Mouse (Mus musculus) testis, adult 2 months (tissue): ENCODE measurements around the gene Xrn1. TPM values are rescaled to one million over a fixed set of nuclear protein-coding genes. Genes with fewer than 3 reads are reported as not detected.
"Not testable (repeated sequence)": the region's sequence is repeated elsewhere in the genome, so short reads cannot be mapped to it uniquely, and the experiment has no call there.

Source experiments
- H3K27ac ChIP-seq: fragments of 200-500 bp; 2 replicates; pipeline ENCODE4 v1.5.1; 2012; ENCODE audit warnings: low read depth, low read length; ENCODE audit not compliant: control insufficient read depth, insufficient read depth
- H3K27me3 ChIP-seq: fragments of 200-500 bp; 2 replicates; pipeline ENCODE4 v1.6.1; 2012; ENCODE audit warnings: mild to moderate bottlenecking, low read length, moderate library complexity; ENCODE audit not compliant: control insufficient read depth, insufficient read depth
- H3K36me3 ChIP-seq: fragments of 200-500 bp; 2 replicates; pipeline ENCODE4 v1.6.1; 2012; ENCODE audit warnings: mild to moderate bottlenecking, low read length; ENCODE audit not compliant: control insufficient read depth, insufficient read depth
- H3K4me1 ChIP-seq: fragments of 200-500 bp; 2 replicates; pipeline ENCODE4 v1.6.1; 2012; ENCODE audit warnings: low read length; ENCODE audit not compliant: control insufficient read depth, insufficient read depth
- H3K4me3 ChIP-seq: fragments of 200-500 bp; 2 replicates; pipeline ENCODE4 v1.5.1; 2012; ENCODE audit warnings: low read depth, mild to moderate bottlenecking, low read length, moderate library complexity, mixed read lengths; ENCODE audit not compliant: control insufficient read depth
- CTCF ChIP-seq: fragments of 200-500 bp; IDR thresholded peaks from 2 replicates; pipeline ENCODE4 v1.5.1; 2012; ENCODE audit warnings: low read depth, mild to moderate bottlenecking, inconsistent platforms, low read length, moderate library complexity; ENCODE audit not compliant: control insufficient read depth, insufficient read depth, insufficient replicate concordance
- POLR2A ChIP-seq: fragments of 200-500 bp; IDR thresholded peaks from 2 replicates; pipeline ENCODE4 v1.6.1; 2012; ENCODE audit warnings: low read depth, mild to moderate bottlenecking, inconsistent platforms, low read length, moderate library complexity; ENCODE audit not compliant: control insufficient read depth
- polyA plus RNA-seq: library from polyadenylated mRNA; depleted of rRNA; stranded (reverse); fragments of >200 nt; gene quantifications from 2 replicates; pipeline ENCODE4 v1.2.3, GENCODE M21; 2012; rRNA removed

Xrn1 gene
- polyA plus RNA-seq, 1 experiment, result 2.7 TPM

DNA sequence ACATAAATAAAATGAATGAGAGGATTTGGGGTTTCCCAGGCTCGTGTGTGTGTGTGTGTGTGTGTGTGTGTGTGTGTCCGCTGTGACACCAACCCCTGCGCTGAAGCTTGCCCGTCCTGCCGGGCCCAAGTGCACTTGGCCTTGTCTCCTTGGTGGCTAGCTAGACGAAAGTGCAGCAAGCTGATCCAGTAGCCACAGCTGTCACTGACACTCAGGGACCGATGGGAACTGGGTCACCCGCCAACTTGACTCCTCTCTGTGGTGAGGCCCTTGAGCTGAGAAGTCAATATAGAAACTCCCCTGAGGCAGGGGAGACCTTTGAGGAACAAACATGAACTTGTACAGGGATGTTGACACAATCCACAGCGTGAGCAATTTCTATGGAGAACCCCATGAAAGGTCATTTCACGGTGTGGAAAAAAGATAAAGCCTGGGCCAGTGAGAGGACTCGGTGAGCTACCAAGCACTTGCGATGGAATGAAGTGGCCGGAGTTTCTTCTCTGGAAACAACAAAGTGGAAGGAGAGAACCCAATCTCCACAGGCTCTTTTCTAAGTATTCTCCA, 124.3 kb downstream of the Xrn1 start:
- Histone ChIP-seq H3K4me3 (no peak overlapping the region), H3K27me3 (no peaks in the 10 kb centered on the region), H3K4me1 (no peaks in the 10 kb centered on the region), H3K36me3 (no peaks in the 10 kb centered on the region), H3K27ac (no peak overlapping the region)
- TF ChIP-seq CTCF (no peak), POLR2A (no peak)

- H3K27me3 ChIP-seq, result no peaks in the 10 kb centered on the region
- no peaks in the 10 kb centered on the region for H3K36me3 ChIP-seq
- no peaks in the 10 kb centered on the region for H3K4me1 ChIP-seq
- TF ChIP-seq POLR2A, result no peak
- TF ChIP-seq CTCF, result no peak
- no peak overlapping the region for H3K4me3 ChIP-seq
- H3K27ac ChIP-seq, result no peak overlapping the region
These were observed 130.7 kb downstream of the Xrn1 start for GRCm38 (mm10) chr9:96085293-96085692.

GRCm38 (mm10) chr9:96087671-96088070, 133.1 kb downstream of the Xrn1 start:
- Histone ChIP-seq H3K27ac (no peak overlapping the region), H3K4me3 (no peak overlapping the region), H3K36me3 (no peaks in the 10 kb centered on the region), H3K27me3 (no peaks in the 10 kb centered on the region), H3K4me1 (no peaks in the 10 kb centered on the region)
- TF ChIP-seq POLR2A (no peak), CTCF (no peak)

- H3K4me3 ChIP-seq, H3K4me1 ChIP-seq, H3K27ac ChIP-seq, H3K36me3 ChIP-seq, H3K27me3 ChIP-seq: not testable (repeated sequence)
These were observed 133.9 kb downstream of the Xrn1 start for GRCm38 (mm10) chr9:96088456-96088855.

DNA sequence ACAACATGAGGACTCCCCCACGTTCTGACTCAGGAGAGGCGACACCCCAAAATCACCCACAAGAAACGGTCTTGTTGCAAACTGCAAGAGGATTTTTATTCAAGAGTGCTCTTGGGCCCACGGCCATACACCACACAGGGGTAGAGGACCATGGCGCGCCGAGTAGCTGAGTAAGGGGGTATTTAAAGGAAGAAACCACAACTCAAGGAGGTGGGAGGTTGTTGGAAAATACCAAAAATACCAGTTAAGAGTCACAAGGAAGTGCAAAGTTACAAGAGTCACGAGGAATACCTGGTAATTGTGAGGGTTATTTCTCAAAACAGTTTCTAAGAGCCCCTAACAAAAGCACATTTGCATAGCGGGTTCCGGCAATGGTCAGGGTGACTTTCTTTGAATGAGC, 138.1 kb downstream of the Xrn1 start:
- not testable (repeated sequence) for H3K27ac ChIP-seq, H3K27me3 ChIP-seq, H3K4me3 ChIP-seq, H3K36me3 ChIP-seq, H3K4me1 ChIP-seq

- Histone ChIP-seq H3K27me3 (no peaks in the 10 kb centered on the region), H3K36me3 (no peaks in the 10 kb centered on the region), H3K4me1 (no peaks in the 10 kb centered on the region), H3K27ac (no peak overlapping the region), H3K4me3 (no peak overlapping the region)
- TF ChIP-seq CTCF (no peak), POLR2A (no peak)
These were observed 138.7 kb downstream of the Xrn1 start for GRCm38 (mm10) chr9:96093221-96093620.

DNA sequence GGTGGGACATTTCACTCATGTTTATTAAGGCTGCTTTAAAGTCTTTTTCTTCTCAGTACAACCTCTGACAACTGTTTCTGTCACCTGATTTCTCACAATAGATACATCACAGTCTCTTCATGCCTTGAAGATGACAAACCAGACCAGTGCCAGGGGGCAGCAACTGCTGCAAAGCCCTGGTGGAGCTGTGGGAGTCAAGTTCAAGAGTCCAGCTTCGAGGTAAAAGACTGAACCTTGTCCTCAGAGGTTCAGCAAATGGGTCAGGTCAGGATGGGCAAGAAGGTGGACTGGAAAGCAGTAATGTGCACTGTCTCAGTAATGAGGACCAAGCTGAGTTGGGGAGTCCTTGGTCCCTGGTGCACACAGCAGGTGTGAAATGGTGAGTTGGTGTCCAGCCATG, 139.8 kb downstream of the Xrn1 start:
- Histone ChIP-seq H3K4me3 (no peak overlapping the region), H3K27me3 (no peaks in the 10 kb centered on the region), H3K36me3 (no peaks in the 10 kb centered on the region), H3K4me1 (no peaks in the 10 kb centered on the region), H3K27ac (no peak overlapping the region)
- TF ChIP-seq POLR2A (no peak), CTCF (no peak)

DNA sequence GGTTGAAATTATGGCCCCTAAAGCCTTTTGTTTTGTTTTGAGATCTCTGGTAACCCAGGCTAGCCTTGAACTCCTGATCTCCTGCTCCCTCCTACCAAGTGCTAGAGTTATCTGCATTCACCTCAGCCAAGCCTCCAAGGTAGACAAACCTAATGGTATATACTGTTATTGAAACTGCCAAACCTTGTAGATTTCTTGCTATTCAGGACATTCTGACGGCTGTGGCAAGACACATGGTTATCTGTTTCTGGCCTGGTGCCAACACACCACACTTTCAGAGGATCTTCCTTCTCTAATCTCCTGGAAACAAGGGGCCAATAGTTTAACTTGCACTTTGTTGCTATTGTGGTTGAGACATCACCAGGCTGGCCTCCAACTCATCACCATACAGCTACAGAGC, 140.6 kb downstream of the Xrn1 start:
- no peak for TF ChIP-seq CTCF
- TF ChIP-seq POLR2A, result no peak
- Histone ChIP-seq H3K36me3 (no peaks in the 10 kb centered on the region), H3K4me1 (no peaks in the 10 kb centered on the region), H3K27me3 (no peaks in the 10 kb centered on the region), H3K4me3 (no peak overlapping the region), H3K27ac (no peak overlapping the region)

DNA sequence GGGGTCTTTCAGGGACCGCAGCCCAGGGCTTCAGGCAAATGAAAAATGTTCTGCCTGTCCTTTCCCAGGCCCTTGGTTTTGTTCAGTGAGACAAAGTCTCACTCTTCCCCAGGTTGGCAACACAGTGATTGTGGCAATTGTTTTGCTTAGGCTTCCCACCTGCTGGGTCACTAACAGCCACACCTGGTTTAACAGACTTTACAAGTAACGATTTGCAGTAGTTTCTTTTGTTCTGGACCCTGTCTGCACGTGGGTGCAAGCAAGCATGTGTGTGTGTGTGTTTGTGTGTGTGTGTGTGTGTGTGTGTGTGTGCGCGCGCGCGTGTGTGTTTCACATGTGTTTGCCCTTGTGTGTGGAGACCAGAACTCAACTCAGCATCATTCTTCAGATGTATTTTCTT, 148.3 kb downstream of the Xrn1 start:
- Histone ChIP-seq H3K4me3 (no peak overlapping the region), H3K27me3 (no peaks in the 10 kb centered on the region), H3K4me1 (no peaks in the 10 kb centered on the region), H3K36me3 (no peaks in the 10 kb centered on the region), H3K27ac (no peak overlapping the region)
- no peak for TF ChIP-seq CTCF
- TF ChIP-seq POLR2A, result no peak

Other genes starting within 250 kb of the Xrn1 start
- gene Trpc1, start 204.4 kb upstream of the Xrn1 start, polyA plus RNA-seq, result 2.3 and 2.5 TPM in 2 replicates
- 0.48 and 0.70 TPM in 2 replicates for gene Pls1, start 109.4 kb upstream of the Xrn1 start, polyA plus RNA-seq
- 27.0 and 36.0 TPM in 2 replicates for gene Atr, start 97.2 kb upstream of the Xrn1 start, polyA plus RNA-seq
- gene Gk5, start 164.6 kb downstream of the Xrn1 start, polyA plus RNA-seq, result 2.6 and 3.3 TPM in 2 replicates
- 5.9 TPM in 2 replicates for gene Tfdp2, start 241.5 kb downstream of the Xrn1 start, polyA plus RNA-seq